Mouse (Mus musculus) layer of hippocampus, postnatal 25 days (tissue): ENCODE data around the gene Ssrp1. TPM values are rescaled to one million over a fixed set of nuclear protein-coding genes. Genes with fewer than 3 reads are reported as not detected.

Experiments
- DNase-seq, 2 experiments: peaks; one replicate each; pipeline ENCODE4 v3.0.0; 2022; ENCODE audit warnings: mixed read lengths in 2 of 2, low spot score in 1 of 2; ENCODE audit errors: extremely low spot score in 1 of 2
- total RNA-seq, 2 experiments: library from RNA; stranded (reverse); gene quantifications; 2 replicates each; pipeline ENCODE4 v1.2.3; 2021

Gene Ssrp1
- total RNA-seq, 2 experiments from 2014 or later = 108 to 111 TPM

GRCm38 (mm10) chr2:85070086-85070485 lies 33.1 kb downstream of the Ssrp1 start:
- no peak for DNase-seq

DNA sequence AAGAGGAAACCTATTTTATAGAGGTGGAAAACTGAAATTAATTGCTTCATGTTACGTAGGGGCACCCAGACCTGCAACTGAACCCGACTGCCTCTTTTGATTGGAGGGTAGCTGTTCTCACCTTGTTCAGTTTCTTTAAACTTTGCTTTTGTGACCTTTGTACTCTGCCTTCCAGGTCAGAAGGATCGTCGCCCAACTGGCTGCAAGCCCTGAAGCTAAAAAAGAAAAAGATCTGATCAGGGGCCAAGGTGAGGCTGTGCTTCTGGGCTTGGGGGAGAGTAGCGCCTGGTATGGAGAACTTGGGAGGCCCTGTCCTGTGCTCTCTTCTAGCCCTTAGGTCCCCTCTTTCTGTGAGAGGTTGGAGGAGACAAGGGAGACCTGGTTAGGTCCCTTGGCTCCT lies 34.9 kb downstream of the Ssrp1 start:
- no peak for DNase-seq

DNA sequence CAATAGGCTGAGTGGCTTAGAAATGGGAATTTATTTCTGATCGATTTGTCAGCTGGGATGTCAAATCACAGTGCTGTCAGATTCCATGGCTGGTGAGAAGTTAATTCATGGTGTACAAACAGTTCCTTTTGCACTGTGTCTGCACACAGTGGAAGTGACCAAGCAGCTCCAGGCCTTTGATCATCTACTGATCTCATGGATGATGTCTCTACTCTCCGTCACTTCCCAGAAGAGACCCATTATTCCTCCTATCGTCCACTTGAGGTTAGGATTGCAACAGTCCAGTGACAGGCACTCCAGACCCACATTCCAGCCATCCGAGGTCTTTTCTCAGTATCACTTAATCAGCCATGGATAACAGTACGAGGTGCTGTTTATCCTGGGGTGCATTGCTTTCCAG lies 36.7 kb downstream of the Ssrp1 start:
- DNase-seq = no peak

DNA sequence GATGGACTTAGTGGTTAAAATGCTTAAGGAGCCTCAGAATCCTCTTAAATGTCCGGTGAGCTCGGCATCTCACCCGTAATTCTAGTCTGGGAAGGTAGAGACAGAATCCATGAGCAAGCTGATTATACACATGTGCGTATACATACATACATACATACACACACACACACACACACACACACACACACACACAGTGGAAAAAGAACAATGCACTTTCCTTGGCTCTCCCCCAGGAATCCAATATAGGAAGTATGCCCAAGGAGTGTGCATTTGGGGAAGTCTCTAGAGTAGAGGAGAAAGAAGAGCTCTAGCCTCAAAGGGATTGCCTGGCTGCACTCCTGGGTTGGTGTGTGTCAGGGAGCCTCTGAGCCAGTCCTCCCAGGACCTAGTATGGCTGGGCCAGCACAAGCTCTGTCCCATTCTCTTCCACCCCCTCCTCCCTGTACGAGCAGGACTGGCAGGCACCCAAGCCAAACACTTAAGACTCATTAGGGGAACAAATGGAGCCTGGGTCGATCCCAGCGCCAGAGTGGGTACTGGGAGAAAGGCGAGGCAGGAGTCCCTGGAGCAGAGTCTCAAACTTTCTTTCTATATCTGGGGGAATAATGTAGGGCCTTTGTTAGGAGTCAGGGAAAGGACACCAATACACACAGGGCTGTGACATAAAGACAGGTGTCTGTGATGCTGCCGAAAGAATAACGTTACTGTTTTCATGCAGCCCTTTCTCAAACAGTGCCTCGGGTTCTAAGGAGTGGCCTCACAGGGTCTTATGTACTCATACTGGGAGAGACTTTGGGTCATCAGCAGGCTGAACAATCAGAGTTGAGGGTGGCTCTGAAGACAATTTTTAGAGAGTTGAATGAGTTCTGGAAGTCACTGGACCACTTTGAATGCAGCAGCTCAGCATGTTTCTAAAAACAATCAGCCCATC lies 51.9 kb downstream of the Ssrp1 start:
- DNase-seq = no peak

- no peak for DNase-seq
These were observed 54.3 kb downstream of the Ssrp1 start for GRCm38 (mm10) chr2:85091325-85091724.

- DNase-seq = no peak
These were observed 56.3 kb downstream of the Ssrp1 start for GRCm38 (mm10) chr2:85093376-85093775.

- DNase-seq = no peak
These were observed 58.9 kb downstream of the Ssrp1 start for GRCm38 (mm10) chr2:85095906-85096305.

Other genes starting within 250 kb of the Ssrp1 start
- gene Ube2l6, start 238.4 kb upstream of the Ssrp1 start, total RNA-seq = 1 to 10 TPM; 3.9 to 4.3 TPM
- gene Smtnl1, start 214.6 kb upstream of the Ssrp1 start, total RNA-seq = not detected
- gene Timm10, start 210.2 kb upstream of the Ssrp1 start, total RNA-seq = 10 to 100 TPM; 58.0 to 60.3 TPM
- under 1 TPM; 0.30 to 0.35 TPM for gene Slc43a1, start 198.4 kb upstream of the Ssrp1 start, total RNA-seq
- 10 to 100 TPM; 92.3 to 94.5 TPM for gene Rtn4rl2, start 150.5 kb upstream of the Ssrp1 start, total RNA-seq
- gene Slc43a3, start 100.7 kb upstream of the Ssrp1 start, total RNA-seq = under 1 TPM; 0.82 to 0.98 TPM
- not detected for gene Prg2, start 56.8 kb upstream of the Ssrp1 start, total RNA-seq
- not detected for gene Prg3, start 49.0 kb upstream of the Ssrp1 start, total RNA-seq
- 1 to 10 TPM; 1.8 to 2.5 TPM for gene P2rx3, start 228 bp downstream of the Ssrp1 start, total RNA-seq
- gene Tnks1bp1, start 10.8 kb downstream of the Ssrp1 start, total RNA-seq = 100 to 1,000 TPM; 141 to 159 TPM
- 1 to 10 TPM; 1.1 to 1.4 TPM for gene Aplnr, start 99.0 kb downstream of the Ssrp1 start, total RNA-seq
- gene Lrrc55, start 160.0 kb downstream of the Ssrp1 start, total RNA-seq = 10 to 100 TPM; 15.0 to 19.1 TPM